Mouse (Mus musculus) layer of hippocampus, adult 2 months (tissue): ENCODE data around the gene Hibadh. TPM values are rescaled to one million over a fixed set of nuclear protein-coding genes. Genes with fewer than 3 reads are reported as not detected.

ENCODE experiments used
- DNase-seq, 2 experiments: peaks; one replicate each; pipeline ENCODE4 v3.0.0; 2022; ENCODE audit warnings: low spot score in 2 of 2
- H3K27ac ChIP-seq: fragments of 200-600 bp; 2 replicates; pipeline ENCODE4 v1.8.1; 2022
- H3K4me3 ChIP-seq: fragments of 200-600 bp; 2 replicates; pipeline ENCODE4 v1.8.1; 2022; ENCODE audit warnings: mild to moderate bottlenecking
- CTCF ChIP-seq: fragments of 200-600 bp; conservative IDR thresholded peaks from 2 replicates; pipeline ENCODE4 v1.8.1; 2022; ENCODE audit warnings: antibody characterized with exemption, mild to moderate bottlenecking, moderate library complexity
- total RNA-seq, 2 experiments: library from RNA; stranded (reverse); gene quantifications; 2 replicates each; pipeline ENCODE4 v1.2.3; 2021

The Hibadh gene
- total RNA-seq, 2 experiments from 2014 or later, result 44.4 to 44.9 TPM

DNA sequence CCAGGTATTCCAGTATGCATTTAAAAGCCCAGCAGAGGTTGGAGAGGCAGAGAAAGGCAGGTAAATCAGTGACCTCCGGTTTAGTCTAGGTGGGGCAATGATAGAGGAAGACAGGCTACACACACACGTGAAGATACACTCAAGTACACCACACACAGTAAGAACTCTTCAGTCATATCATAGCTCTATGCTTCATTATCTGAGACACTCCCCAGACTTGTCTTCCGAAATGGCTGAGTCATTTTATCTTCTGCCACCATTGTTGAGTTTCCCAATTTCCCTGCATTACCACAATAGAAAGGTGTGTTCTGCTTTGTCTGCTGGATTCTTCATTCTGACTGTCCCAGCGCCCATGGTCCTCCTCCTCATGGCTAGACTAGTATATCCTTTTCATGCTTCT, 13.5 kb downstream of the Hibadh start:
- no peak for TF ChIP-seq CTCF
- DNase-seq, result no peak
- Histone ChIP-seq H3K4me3 (no peak overlapping the region), H3K27ac (no peak overlapping the region)

DNA sequence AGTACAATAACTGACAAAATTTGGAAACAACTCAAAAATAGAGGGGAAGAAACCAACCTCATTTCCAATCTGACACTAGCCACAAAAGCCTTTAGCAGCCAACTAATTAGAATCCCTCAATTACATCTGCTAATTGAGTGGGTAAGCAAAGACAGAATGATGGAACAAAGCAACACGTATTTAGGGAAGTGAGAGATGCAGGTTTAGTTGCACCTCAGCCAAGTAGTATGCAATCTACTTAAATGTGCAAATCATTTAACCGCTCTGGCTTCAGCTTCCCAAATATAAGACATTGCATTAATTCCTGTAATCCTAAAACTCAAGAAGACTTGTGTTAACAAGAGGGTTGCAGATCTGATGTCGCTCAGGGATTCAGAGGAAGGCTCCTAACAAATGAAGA, 16.4 kb downstream of the Hibadh start:
- H3K4me3 ChIP-seq, result no peak overlapping the region
- DNase-seq, result no peak
- no peak overlapping the region for H3K27ac ChIP-seq
- no peak for TF ChIP-seq CTCF

DNA sequence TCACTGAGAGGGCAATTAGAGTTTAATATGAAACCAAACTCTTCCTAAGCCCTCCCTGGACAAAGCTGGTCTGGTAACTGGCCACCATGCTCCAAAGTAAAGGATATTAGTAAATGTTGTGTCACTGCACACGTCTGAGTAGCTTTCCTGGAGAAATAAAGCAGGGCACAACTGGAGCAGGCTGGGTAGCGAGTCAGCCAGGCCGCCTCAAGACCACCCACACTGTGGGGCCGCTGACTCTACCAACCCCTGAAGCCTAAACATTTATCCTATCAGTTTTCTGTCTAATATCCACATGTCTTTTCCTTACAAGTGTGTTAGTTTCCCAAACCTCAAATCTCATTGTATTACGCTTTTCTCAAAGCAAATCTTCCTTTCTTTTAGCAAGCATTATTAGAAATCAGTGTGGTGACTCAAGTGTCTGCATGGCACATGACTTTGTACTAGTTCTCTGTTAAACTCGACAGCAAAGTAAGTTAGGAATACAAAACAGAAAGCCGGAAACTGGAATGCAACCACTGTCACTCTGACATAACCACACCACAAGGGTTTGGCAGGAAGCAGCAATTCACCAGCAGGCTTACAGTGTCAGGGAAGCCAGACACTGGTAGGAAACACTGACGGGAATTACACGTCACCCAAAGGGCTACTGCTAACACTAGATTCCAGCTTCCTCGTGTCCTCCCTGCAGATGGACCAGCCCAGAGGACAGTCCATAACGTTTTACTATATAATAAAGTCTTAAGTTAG, 18.3 kb downstream of the Hibadh start:
- Histone ChIP-seq H3K27ac (no peak overlapping the region), H3K4me3 (no peak overlapping the region)
- no peak for DNase-seq
- TF ChIP-seq CTCF, result no peak

DNA sequence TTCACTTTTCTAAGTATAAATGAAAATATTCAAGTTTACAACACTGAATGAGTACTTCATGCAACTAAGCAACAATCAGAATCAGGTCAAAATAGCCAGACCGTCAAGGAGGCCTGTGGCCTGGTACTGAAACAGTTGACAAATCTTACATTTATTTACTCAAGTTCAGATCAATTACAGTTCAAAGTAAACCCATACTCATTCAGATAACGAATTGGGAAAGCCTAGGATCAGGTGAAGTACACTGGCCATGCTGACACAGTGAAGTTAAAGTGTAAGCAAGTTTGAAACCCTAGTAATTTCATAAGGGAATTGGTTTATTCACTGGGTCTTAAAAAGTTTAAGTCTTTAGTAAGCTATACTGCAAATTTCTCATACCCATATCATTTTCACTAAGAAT, 20.1 kb downstream of the Hibadh start:
- DNase-seq, result no peak
- Histone ChIP-seq H3K4me3 (no peak overlapping the region), H3K27ac (no peak overlapping the region)
- TF ChIP-seq CTCF, result no peak

DNA sequence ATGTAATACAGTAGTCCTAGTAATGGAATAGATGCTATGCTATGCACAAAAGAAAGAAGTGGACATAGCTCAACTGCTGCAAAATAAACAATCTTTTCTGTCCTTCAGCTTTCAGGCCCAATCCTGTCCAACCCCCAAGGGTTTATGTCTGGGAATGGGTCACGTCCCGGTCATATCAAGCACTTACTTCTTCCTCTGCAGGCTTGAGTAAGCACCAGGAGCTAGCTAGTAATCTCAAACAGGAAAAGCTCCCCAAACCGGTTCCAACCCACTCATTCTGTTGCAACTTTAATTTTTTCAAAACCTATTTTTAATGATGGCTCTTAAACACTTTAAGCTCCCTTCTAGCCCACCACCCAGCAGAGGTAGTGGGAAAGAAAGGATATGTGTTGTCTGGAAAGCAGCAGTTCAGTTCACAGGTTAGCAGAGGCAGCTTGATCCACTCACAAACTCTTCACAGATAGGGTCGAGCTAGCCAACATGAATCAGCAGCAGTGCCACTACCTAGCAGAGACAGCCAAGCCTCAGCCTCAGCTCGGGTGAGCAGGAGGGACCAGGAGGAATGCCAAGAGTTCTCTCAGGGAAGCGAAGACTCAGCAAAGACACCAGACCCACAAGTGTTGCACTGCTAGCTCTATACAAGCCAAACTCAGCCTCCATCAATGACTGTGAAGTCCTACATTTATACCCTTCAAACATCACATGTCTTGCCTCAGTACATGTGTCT, 30.4 kb downstream of the Hibadh start:
- TF ChIP-seq CTCF, result no peak

DNA sequence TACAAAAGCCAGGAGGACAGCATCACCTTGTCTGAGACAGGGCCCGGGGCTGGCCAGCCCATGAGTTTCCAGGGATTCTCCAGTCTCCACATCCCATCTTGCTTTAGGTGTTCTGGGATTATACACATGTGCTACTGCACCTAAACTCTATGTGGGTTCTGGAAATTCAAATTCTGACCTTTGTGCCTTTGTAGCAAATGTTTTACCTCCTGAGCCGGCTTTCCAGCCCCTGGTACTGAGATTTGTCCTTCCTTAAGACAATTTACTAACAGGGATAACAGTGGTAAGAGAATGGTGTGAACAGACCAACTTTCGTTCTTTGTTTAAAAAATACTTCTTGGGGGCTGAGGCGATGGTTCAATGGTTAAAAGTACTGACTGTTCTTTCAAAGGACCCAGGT, 32.1 kb downstream of the Hibadh start:
- no peak overlapping the region for H3K27ac ChIP-seq
- no peak for DNase-seq
- H3K4me3 ChIP-seq, result no peak overlapping the region
- no peak for TF ChIP-seq CTCF

More for the DNA sequence above, 30.4 kb downstream of the Hibadh start:
- DNase-seq, result no peak
- Histone ChIP-seq H3K27ac (no peak overlapping the region), H3K4me3 (no peak overlapping the region)

DNA sequence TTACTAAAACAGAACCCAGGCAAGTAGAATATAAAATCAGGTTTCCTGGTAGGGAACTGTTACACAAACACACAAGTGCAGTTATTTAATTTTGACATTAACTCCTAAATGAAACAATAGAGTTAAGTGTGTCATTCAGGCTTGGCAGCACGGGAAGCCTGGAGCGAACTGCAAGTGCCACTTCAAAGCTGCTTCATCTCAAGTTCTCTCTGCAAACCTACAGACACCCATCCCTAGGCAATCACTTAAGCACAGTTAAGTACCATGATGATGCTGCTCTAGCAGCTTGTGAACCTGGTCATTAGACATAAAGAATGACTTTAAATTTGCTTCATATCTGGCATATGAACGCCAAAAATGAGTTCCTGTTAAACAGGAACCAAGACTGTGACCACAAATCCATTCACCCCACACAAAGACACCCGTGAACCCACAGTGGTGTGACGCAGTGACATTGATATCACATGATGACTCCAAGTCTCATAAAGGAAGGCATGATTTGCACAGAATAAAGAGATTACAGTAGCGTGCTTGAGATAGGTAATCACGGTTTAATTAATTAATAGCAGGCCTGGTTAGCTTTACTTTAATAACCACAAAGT, 33.3 kb downstream of the Hibadh start:
- H3K27ac ChIP-seq, result no peak overlapping the region

DNA sequence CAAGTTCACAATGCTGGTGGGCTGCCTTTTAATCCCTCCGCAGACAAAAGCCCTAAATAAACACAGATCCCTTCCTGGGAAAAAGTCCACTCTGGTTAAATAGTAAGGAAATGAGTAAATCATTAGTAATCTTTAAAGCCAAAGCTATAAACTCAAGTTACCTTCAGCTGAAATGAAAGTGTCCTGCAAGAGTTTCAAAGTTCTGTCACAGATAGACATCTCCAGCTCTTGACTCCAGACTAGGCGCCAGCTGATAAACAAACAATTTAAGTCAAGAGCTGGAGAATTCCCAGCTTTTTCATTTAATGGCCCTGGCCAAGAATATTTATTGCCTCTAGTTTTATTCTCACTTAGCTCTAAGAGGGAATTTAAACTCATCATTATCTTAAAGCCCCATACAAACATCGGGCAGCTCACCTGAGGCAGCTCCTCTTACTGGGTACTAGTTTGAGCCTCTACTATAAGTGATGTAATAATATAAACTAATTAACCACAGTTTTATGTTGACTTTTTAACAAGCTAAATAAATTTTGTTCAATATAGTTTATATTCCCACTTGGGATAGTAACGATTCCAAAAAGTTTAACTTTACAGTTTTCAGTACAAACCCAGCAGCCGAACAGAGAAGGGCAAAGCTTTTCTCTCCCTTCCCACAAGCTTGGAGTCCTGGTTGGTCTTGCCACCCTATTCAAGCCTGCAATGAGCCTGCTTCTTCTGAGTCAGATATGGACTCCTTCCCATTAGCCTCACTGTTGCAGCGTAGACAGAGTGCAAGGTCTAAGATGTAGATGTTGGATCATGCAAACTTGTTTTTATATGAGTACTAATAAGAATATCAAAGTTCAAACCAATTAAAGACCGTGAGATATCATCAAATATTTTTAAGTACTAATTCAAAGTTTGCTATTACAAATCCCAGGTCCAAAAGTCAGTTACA, 38.2 kb downstream of the Hibadh start:
- Histone ChIP-seq H3K27ac (no peak overlapping the region), H3K4me3 (no peak overlapping the region)
- TF ChIP-seq CTCF, result no peak
- no peak for DNase-seq

More for the DNA sequence above, 33.3 kb downstream of the Hibadh start:
- TF ChIP-seq CTCF, result no peak
- DNase-seq, result no peak
- no peak overlapping the region for H3K4me3 ChIP-seq

DNA sequence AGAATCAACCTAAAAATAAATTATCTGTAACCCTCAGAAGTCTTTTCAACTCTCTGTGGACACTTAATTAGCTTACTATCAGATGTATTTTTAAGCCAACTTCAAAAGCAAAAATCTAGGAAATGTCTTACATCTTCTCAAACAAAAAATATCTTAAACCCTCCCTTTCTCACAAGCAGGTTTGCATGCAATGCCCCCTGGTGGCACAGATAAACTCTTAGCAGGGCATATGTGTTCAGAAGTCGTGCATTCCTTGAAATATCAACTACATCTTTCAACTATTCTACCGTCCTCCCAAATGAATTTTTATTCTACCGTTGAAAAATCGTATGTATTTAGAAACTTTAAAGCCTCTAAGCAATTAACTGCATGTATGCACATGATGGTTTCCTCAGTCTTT, 39.1 kb downstream of the Hibadh start:
- TF ChIP-seq CTCF, result peak; percentile 91
- H3K4me3 ChIP-seq, result no peak overlapping the region
- DNase-seq, result peak; percentile 18 to 41
- no peak overlapping the region for H3K27ac ChIP-seq

DNA sequence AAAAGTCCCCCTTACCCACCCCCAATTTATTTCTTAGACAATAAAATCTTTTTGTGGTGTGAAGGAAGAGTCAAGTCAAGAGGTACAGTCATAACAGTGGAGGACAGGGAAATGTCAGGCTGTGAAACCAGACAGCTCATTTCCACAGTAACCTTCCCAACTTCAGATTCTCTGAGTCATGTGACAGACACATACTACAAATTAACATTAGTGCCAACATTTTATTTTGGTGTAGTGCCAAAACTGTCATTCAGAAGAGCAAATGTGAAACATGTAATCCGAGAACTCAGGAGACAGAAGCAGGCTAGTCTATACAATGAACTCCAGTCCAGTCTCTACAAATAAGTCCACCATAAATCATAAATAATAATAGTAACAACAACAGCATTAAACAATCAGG, 45.4 kb downstream of the Hibadh start:
- no peak for TF ChIP-seq CTCF
- no peak overlapping the region for H3K27ac ChIP-seq
- DNase-seq, result no peak

DNA sequence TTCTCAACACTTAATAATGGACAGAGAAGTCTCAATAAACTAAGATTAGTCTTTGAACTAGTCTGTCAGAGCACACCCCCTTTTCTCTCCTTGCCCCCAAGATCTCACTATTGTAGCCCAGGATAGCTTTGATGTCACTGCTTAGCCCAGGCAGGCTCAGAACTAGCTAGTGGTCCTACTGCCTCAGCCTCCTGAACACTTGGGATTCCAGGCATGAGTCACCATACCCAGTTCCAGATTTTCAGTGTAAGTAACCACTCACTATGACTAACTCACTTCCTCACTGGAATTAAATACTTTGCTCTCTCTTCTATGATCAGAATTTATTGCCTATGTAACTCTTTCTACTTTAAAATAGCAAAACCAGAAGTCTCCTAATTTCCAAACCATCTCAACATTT, 53.6 kb downstream of the Hibadh start:
- Histone ChIP-seq H3K4me3 (no peak overlapping the region), H3K27ac (no peak overlapping the region)
- DNase-seq, result no peak
- no peak for TF ChIP-seq CTCF

More for the DNA sequence above, 45.4 kb downstream of the Hibadh start:
- H3K4me3 ChIP-seq, result no peak overlapping the region

DNA sequence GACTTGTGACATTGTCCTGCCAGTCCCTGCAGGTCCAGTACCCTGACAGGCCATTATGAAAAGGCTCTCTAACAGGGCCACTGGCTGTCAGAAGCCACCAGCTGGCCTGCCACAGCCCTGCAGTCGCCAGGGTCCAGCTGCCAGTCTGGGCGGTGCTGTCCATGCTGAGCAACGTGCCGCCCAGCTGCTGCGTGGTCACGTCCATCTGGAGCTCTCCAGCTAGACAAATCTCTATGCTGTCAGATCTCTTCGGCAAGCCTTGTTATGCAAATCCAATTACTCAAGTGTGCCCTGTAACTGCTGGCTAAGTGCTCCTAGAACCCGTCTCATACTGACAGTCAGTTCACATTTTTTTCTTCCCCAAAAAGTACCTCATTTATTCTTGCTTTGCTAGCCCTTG, 55.8 kb downstream of the Hibadh start:
- peak; percentile 29 for TF ChIP-seq CTCF
- Histone ChIP-seq H3K27ac (no peak overlapping the region), H3K4me3 (no peak overlapping the region)
- DNase-seq, result peak; percentile 27 to 33
